Mouse (Mus musculus) hindbrain, embryonic 14.5 days (tissue): ENCODE measurements around the gene Scrn2. TPM values are rescaled to one million over a fixed set of nuclear protein-coding genes. Genes with fewer than 3 reads are reported as not detected.
A peak's percentile ranks its signal among the peaks of the same experiment; 100 is the strongest.

Experiments used
- ATAC-seq: fragments of 200-750 bp; cut with Nextera tagmentation; 2 replicates; pipeline ENCODE4 v1.8.0; 2017; ENCODE audit warnings: moderate number of reproducible peaks, mild to moderate bottlenecking, moderate TSS enrichment, moderate library complexity; ENCODE audit not compliant: low FRiP score
- DNase-seq: peaks from one replicate; pipeline ENCODE4 v3.0.0-alpha.2; 2015; ENCODE audit warnings: low spot score
- H3K27ac ChIP-seq: fragments of 300-500 bp; sonication (generic); 2 replicates; pipeline ENCODE4 v1.5.1; 2014; ENCODE audit warnings: mild to moderate bottlenecking, moderate library complexity
- H3K27me3 ChIP-seq: fragments of 300-500 bp; sonication (generic); 2 replicates; pipeline ENCODE4 v1.6.1; 2014; ENCODE audit warnings: mild to moderate bottlenecking, low read length, mixed read lengths; ENCODE audit not compliant: control insufficient read depth, insufficient read depth
- H3K36me3 ChIP-seq: fragments of 300-500 bp; sonication (generic); replicated peaks from 2 replicates; pipeline ENCODE4 v1.6.1; 2014; ENCODE audit not compliant: control insufficient read depth, insufficient read depth
- H3K4me1 ChIP-seq: fragments of 300-500 bp; sonication (generic); replicated peaks from 2 replicates; pipeline ENCODE4 v1.6.1; 2014; ENCODE audit warnings: antibody characterized with exemption, low read length, mixed read lengths; ENCODE audit not compliant: control insufficient read depth, insufficient read depth
- H3K4me2 ChIP-seq: fragments of 300-500 bp; sonication (generic); replicated peaks from 2 replicates; pipeline ENCODE4 v1.6.1; 2014; ENCODE audit warnings: mild to moderate bottlenecking, moderate library complexity
- H3K4me3 ChIP-seq: fragments of 300-500 bp; sonication (generic); replicated peaks from 2 replicates; pipeline ENCODE4 v1.5.1; 2014; ENCODE audit warnings: mild to moderate bottlenecking, low read length
- H3K9ac ChIP-seq: fragments of 300-500 bp; sonication (generic); 2 replicates; pipeline ENCODE4 v1.6.1; 2014
- H3K9me3 ChIP-seq: fragments of 300-500 bp; sonication (generic); 2 replicates; pipeline ENCODE4 v1.6.1; 2016; ENCODE audit warnings: low read length; ENCODE audit not compliant: control insufficient read depth
- WGBS: fragments of 180-500 bp; shearing (Covaris S2); extraction: QIAGEN DNeasy Blood & Tissue Kit; methylation state at CpG from one replicate; pipeline ENCODE4 v1.1.7; 2014; 5-methylcytosine and 5-hydroxymethylcytosine counted together
- polyA plus RNA-seq: library from polyadenylated mRNA; unstranded; fragments of >200 nt; fragmentation: Nextera tagmentation; extraction: Ambion mirVana; gene quantifications from 2 replicates; pipeline ENCODE4 v1.2.1, GENCODE M21; 2014

Gene Scrn2
- 11.5 and 12.7 TPM in 2 replicates for polyA plus RNA-seq

DNA sequence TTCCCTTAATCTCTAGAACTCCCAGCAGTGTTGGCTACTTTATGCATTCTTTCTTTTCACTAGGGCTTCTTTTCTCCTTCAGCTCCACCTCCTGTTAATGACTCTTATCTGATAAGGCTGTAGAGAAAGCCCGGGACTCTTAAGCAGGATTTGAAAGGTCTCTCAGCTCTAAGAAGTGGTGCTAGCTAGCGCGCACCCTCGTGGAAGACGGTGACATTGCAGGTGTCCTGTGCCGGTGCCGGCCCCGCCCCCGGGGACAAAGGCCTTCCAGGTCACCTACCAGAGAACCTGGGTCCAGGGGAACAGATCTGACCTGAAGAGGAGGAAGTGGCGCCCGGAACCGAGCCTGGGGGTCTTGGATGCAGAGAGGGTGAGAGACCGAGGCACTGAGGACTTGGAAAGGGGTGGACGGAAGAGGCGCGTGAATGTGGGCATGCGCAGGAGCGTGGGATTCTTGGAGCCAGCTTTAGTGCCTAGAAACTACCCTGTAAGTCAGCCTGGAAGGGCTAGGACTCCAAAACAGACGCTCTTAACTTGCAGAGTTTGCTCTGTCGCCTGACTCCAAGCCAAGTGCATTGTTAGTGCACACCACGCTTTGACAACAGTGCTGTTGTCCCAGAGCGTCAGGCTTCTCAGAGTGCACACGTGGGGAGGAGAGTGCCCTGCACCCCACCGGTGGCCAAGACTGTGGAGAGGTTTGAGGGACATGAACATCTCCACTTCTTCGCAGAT lies at the start of gene Scrn2:
Gene Scrn2, plus strand, starts transcription at position 253 of the 732 bp plus-strand sequence.
- peak; percentile 72; the same call in 1 of the 2 replicates for ATAC-seq
- H3K36me3 ChIP-seq = no peaks in the 10 kb centered on the region
- peaks cover 9% of the 10 kb centered on the region for H3K27me3 ChIP-seq
- peak within 1 kb of the TSS; percentile 78 for H3K27ac ChIP-seq
- H3K4me1 ChIP-seq = peaks cover 8% of the 10 kb centered on the region
- peak within 1 kb of the TSS; percentile 74 for H3K4me2 ChIP-seq
- peak within 1 kb of the TSS; percentile 71 for H3K9ac ChIP-seq
- WGBS = 1% methylated on average over 25 of the region's 25 CpGs
- peak within 1 kb of the TSS; percentile 58 for H3K4me3 ChIP-seq
- H3K9me3 ChIP-seq = no peaks in the 10 kb centered on the region
- DNase-seq = peak; percentile 86

DNA sequence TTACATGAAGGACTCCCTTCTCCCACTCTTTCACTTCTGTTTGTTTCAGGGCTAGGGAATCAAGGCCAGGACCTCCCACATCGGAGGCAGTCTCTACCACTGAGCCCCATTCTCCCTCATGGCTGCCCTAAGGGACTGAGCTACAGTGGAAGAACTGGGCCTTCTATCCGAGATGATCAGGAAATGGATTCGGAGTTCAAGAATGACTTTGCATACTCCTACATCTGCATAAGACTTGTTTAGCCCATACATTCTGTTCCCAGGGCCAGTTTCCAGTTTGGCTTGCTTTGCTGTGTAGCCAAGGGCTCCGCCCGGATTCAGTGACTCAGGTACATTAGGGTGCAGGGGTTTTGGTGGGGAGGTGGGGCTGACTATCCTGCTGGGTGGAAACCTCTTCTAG lies 49.7 kb upstream of the Scrn2 start:
- Histone ChIP-seq H3K27me3 (no peaks in the 10 kb centered on the region; the same call in none of the 2 replicates), H3K4me2 (no peak overlapping the region), H3K9me3 (no peaks in the 10 kb centered on the region), H3K27ac (no peak overlapping the region), H3K4me1 (peaks cover 18% of the 10 kb centered on the region), H3K9ac (no peak overlapping the region), H3K36me3 (no peaks in the 10 kb centered on the region), H3K4me3 (no peak overlapping the region)
- WGBS = 80% methylated on average over 5 of the region's 5 CpGs
- DNase-seq = no peak
- ATAC-seq = no peak

GRCm38 (mm10) chr11:96981461-96981860 lies 48.3 kb upstream of the Scrn2 start:
- H3K4me3 ChIP-seq = no peak overlapping the region
- 81% methylated on average over 15 of the region's 15 CpGs for WGBS

DNA sequence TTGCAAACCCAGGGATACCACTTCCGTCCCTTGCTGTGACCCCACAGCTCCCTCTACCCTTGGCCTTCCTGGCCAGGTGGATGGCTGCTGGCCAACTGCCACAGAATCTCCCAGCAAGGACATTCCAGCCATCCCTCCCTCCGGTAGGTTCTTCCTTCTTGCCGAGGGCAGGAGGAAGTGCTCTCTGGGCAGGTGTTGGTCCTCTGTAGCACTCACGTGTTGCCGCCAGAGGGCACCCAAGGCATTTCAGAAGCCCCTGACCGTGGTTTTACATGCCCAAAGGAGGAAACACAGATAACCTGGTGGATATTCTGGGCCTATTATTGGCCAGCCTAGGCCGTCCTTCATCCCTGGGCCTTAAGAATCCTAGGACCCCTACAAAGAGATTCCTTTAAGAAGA lies 47.4 kb upstream of the Scrn2 start:
- ATAC-seq = no peak
- Histone ChIP-seq H3K9ac (0 out of 2 replicates have a peak overlapping the region, but pooled peaks have one; percentile 17), H3K4me2 (peak overlapping the region; percentile 3; the same call in 1 of the 2 replicates), H3K36me3 (no peaks in the 10 kb centered on the region), H3K27ac (no peak overlapping the region), H3K4me1 (peaks cover 6% of the 10 kb centered on the region; the same call in 1 of the 2 replicates), H3K27me3 (peaks cover 11% of the 10 kb centered on the region), H3K9me3 (no peaks in the 10 kb centered on the region), H3K4me3 (no peak overlapping the region)
- WGBS = 4% methylated on average over 7 of the region's 7 CpGs
- DNase-seq = peak; percentile 83

More at GRCm38 (mm10) chr11:96981461-96981860, 48.3 kb upstream of the Scrn2 start:
- no peaks in the 10 kb centered on the region for H3K36me3 ChIP-seq
- H3K27ac ChIP-seq = no peak overlapping the region
- H3K9ac ChIP-seq = no peak overlapping the region
- H3K4me2 ChIP-seq = no peak overlapping the region
- no peak for ATAC-seq
- H3K4me1 ChIP-seq = peaks cover 6% of the 10 kb centered on the region
- H3K27me3 ChIP-seq = peaks cover 3% of the 10 kb centered on the region
- no peaks in the 10 kb centered on the region for H3K9me3 ChIP-seq
- no peak for DNase-seq

DNA sequence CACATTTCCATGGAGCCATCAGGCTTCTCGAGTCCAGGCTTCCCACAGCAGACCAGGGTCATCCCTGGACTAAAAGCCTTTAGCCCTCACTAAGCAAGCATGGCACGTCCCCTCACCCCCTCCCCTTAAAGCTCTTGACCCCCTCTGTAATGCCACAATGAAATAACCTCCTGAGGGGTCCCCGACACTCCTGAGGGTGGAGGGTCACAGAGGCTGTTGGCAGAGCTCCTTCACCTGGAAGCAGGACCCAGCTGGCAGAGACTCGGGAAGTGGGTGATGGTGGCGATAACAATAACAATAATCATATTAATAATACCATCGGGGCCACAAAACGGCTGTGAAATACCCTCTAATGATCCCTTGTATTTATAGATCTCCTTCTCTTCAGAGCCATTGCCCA lies 46.9 kb upstream of the Scrn2 start, which contains the start of gene Sp2:
Gene Sp2, minus strand, starts transcription at position 101 of the 400 bp plus-strand sequence.
- ATAC-seq = no peak
- Histone ChIP-seq H3K27me3 (peaks cover 13% of the 10 kb centered on the region), H3K9ac (0 out of 2 replicates have a peak within 1 kb of the TSS, but pooled peaks have one; percentile 17), H3K4me2 (peak within 1 kb of the TSS; percentile 3; the same call in 1 of the 2 replicates), H3K4me1 (peaks cover 9% of the 10 kb centered on the region; the same call in 1 of the 2 replicates), H3K9me3 (no peaks in the 10 kb centered on the region), H3K27ac (no peak within 1 kb of the TSS), H3K4me3 (no peak within 1 kb of the TSS), H3K36me3 (no peaks in the 10 kb centered on the region)
- WGBS = 77% methylated on average over 7 of the region's 7 CpGs
- DNase-seq = no peak

- Histone ChIP-seq H3K27me3 (peaks cover 16% of the 10 kb centered on the region), H3K36me3 (no peaks in the 10 kb centered on the region), H3K9me3 (no peaks in the 10 kb centered on the region), H3K27ac (no peak overlapping the region), H3K4me2 (no peak overlapping the region), H3K4me3 (no peak overlapping the region), H3K4me1 (peaks cover 4% of the 10 kb centered on the region; the same call in 1 of the 2 replicates), H3K9ac (no peak overlapping the region)
- no peak for ATAC-seq
- no peak for DNase-seq
- 14% methylated on average over 4 of the region's 4 CpGs for WGBS
Observed at GRCm38 (mm10) chr11:96984903-96985302, 44.8 kb upstream of the Scrn2 start.

GRCm38 (mm10) chr11:96986463-96986862 lies 43.3 kb upstream of the Scrn2 start:
- H3K4me1 ChIP-seq = peaks cover 4% of the 10 kb centered on the region; the same call in 1 of the 2 replicates
- no peak overlapping the region for H3K9ac ChIP-seq
- WGBS = 53% methylated on average over 3 of the region's 3 CpGs

GRCm38 (mm10) chr11:96987873-96988655 lies 41.7 kb upstream of the Scrn2 start:
- Histone ChIP-seq H3K27ac (0 out of 2 replicates have a peak overlapping the region, but pooled peaks have one; percentile 33), H3K4me1 (peaks cover 4% of the 10 kb centered on the region; the same call in 1 of the 2 replicates), H3K27me3 (peaks cover 16% of the 10 kb centered on the region), H3K4me3 (peak overlapping the region; percentile 31), H3K4me2 (peak overlapping the region; percentile 54), H3K36me3 (no peaks in the 10 kb centered on the region), H3K9ac (peak overlapping the region; percentile 41), H3K9me3 (no peaks in the 10 kb centered on the region)
- 8% methylated on average over 31 of the region's 31 CpGs for WGBS
- DNase-seq (no peak), ATAC-seq (peak; percentile 60; the same call in 1 of the 2 replicates)

More at GRCm38 (mm10) chr11:96986463-96986862, 43.3 kb upstream of the Scrn2 start:
- Histone ChIP-seq H3K27me3 (peaks cover 16% of the 10 kb centered on the region), H3K4me2 (no peak overlapping the region), H3K4me3 (no peak overlapping the region), H3K36me3 (no peaks in the 10 kb centered on the region), H3K27ac (no peak overlapping the region), H3K9me3 (no peaks in the 10 kb centered on the region)
- no peak for DNase-seq
- ATAC-seq = no peak

GRCm38 (mm10) chr11:96991501-96991900 lies 38.2 kb upstream of the Scrn2 start:
- Histone ChIP-seq H3K9ac (no peak overlapping the region), H3K4me1 (peaks cover 5% of the 10 kb centered on the region; the same call in 1 of the 2 replicates), H3K9me3 (no peaks in the 10 kb centered on the region), H3K36me3 (no peaks in the 10 kb centered on the region), H3K4me2 (no peak overlapping the region), H3K27me3 (peaks cover 12% of the 10 kb centered on the region), H3K27ac (no peak overlapping the region), H3K4me3 (no peak overlapping the region)
- DNase-seq = no peak
- ATAC-seq = no peak
- 80% methylated on average over 5 of the region's 5 CpGs for WGBS
